Mouse (Mus musculus) neural tube, embryonic 11.5 days (tissue): ENCODE measurements around the gene Slc4a1. TPM values are rescaled to one million over a fixed set of nuclear protein-coding genes. Genes with fewer than 3 reads are reported as not detected.

ENCODE experiments used
- ATAC-seq: fragments of 200-750 bp; cut with Nextera tagmentation; 2 replicates; pipeline ENCODE4 v1.8.0; 2017; ENCODE audit warnings: moderate number of reproducible peaks, mild to moderate bottlenecking, moderate TSS enrichment, moderate library complexity; ENCODE audit not compliant: insufficient read depth, low FRiP score, low TSS enrichment
- DNase-seq: peaks from one replicate; pipeline ENCODE4 v3.0.0-alpha.2; 2015; ENCODE audit warnings: low spot score
- H3K27ac ChIP-seq: fragments of 300-500 bp; sonication (generic); 2 replicates; pipeline ENCODE4 v1.5.1; 2014; ENCODE audit warnings: low read depth, mild to moderate bottlenecking, low read length
- H3K27me3 ChIP-seq: fragments of 300-500 bp; sonication (generic); 2 replicates; pipeline ENCODE4 v1.6.1; 2014; ENCODE audit warnings: mild to moderate bottlenecking, low read length, mixed read lengths; ENCODE audit not compliant: control insufficient read depth, insufficient read depth
- H3K36me3 ChIP-seq: fragments of 300-500 bp; sonication (generic); 2 replicates; pipeline ENCODE4 v1.6.1; 2014; ENCODE audit warnings: mild to moderate bottlenecking, low read length, moderate library complexity, mixed read lengths; ENCODE audit not compliant: control insufficient read depth, insufficient read depth
- H3K4me1 ChIP-seq: fragments of 300-500 bp; sonication (generic); 2 replicates; pipeline ENCODE4 v1.6.1; 2014; ENCODE audit warnings: low read length, mixed read lengths; ENCODE audit not compliant: control insufficient read depth, insufficient read depth
- H3K4me2 ChIP-seq: fragments of 300-500 bp; sonication (generic); 2 replicates; pipeline ENCODE4 v1.6.1; 2014; ENCODE audit warnings: low read depth, mild to moderate bottlenecking, moderate library complexity
- H3K4me3 ChIP-seq: fragments of 300-500 bp; sonication (generic); 2 replicates; pipeline ENCODE4 v1.5.1; 2014; ENCODE audit warnings: low read depth, low read length
- H3K9ac ChIP-seq: fragments of 300-500 bp; sonication (generic); 2 replicates; pipeline ENCODE4 v1.6.1; 2014; ENCODE audit warnings: mild to moderate bottlenecking, low read length
- H3K9me3 ChIP-seq: fragments of 300-500 bp; sonication (generic); 2 replicates; pipeline ENCODE4 v1.6.1; 2016; ENCODE audit warnings: low read length; ENCODE audit not compliant: control insufficient read depth
- WGBS: fragments of 180-500 bp; shearing (Covaris S2); extraction: QIAGEN DNeasy Blood & Tissue Kit; methylation state at CpG from one replicate; pipeline ENCODE4 v1.1.7; 2014; 5-methylcytosine and 5-hydroxymethylcytosine counted together
- polyA plus RNA-seq: library from polyadenylated mRNA; unstranded; fragments of >200 nt; fragmentation: Nextera tagmentation; extraction: Ambion mirVana; gene quantifications from 2 replicates; pipeline ENCODE4 v1.2.1, GENCODE M21; 2014

The Slc4a1 gene
- polyA plus RNA-seq, 1 experiment from 2014 or later: 28.4 TPM

DNA sequence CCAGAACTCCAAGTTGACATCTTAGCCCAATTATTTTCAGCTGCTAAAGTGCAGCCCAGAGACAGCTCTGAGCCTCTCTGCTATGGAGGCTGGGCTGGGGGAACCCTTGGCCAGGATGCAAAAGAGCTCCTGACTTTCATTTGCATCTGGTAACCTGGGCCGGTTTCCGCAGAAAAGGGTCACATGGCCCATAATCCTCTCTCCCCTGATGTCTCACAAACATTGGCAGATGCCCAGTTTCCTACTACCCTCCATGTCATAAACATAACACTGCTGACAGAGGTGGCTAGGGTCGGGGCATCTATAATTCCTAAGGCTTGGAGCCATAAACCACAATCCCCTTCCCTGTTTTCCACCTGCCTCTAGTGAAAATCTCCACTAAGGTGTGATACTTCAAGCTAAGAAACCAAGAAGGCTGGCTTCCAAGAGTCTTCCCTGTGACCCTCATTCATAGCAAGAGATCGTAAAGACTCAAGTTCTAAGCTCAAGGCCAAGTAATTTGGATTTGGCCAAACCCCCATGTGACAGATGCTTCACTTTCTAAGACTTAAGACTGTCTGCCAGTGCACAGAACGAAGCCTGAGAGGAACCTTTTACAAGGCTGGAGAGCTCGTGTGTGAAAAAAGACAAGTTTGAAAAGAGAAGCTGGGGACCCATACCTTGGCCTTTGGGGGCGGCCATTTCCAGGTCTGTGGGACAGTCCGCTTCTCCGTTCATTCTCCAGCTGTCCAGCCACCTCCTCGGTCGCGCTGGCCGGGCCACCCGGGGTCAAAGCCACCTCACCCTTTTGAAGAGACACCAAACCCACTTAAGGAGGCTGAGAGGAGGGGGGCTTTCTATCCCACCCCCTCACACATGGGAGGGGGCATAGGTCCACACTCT, 50.1 kb downstream of the Slc4a1 start:
- H3K4me3 ChIP-seq: peak overlapping the region; percentile 100
- no peaks in the 10 kb centered on the region for H3K9me3 ChIP-seq
- H3K9ac ChIP-seq: peak overlapping the region; percentile 100
- no peaks in the 10 kb centered on the region for H3K27me3 ChIP-seq
- H3K4me2 ChIP-seq: peak overlapping the region; percentile 80
- peaks cover 20% of the 10 kb centered on the region for H3K4me1 ChIP-seq
- ATAC-seq (0 out of 2 replicates have a peak, but pooled peaks have one; percentile 1), DNase-seq (no peak)
- peaks cover 5% of the 10 kb centered on the region for H3K36me3 ChIP-seq
- 19% methylated on average over 14 of the region's 14 CpGs for WGBS
- peak overlapping the region; percentile 99; the same call in 1 of the 2 replicates for H3K27ac ChIP-seq

DNA sequence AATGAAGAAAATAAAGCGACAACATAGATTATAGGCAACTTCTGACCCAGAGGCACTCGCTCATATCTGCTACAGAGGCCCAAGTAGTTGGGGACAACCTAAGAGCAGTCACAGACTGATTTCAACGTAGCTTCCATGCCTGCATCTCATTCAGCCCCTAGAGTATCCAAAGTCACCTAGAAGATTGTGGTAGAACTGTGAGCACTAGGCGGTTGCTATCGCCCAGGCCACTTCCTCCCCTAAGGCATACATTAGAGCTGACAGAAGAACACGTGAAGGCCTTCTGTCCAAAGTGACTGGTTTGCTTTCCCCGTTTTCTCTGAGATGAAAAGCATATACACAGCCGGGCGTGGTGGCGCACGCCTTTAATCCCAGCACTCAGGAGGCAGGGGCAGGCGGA, 51.7 kb downstream of the Slc4a1 start:
- DNase-seq (no peak), ATAC-seq (no peak)
- Histone ChIP-seq H3K27ac (no peak overlapping the region), H3K4me1 (peaks cover 24% of the 10 kb centered on the region), H3K27me3 (no peaks in the 10 kb centered on the region), H3K4me2 (no peak overlapping the region), H3K4me3 (no peak overlapping the region), H3K9ac (no peak overlapping the region), H3K9me3 (no peaks in the 10 kb centered on the region), H3K36me3 (peaks cover 5% of the 10 kb centered on the region)
- WGBS: 85% methylated on average over 12 of the region's 12 CpGs

DNA sequence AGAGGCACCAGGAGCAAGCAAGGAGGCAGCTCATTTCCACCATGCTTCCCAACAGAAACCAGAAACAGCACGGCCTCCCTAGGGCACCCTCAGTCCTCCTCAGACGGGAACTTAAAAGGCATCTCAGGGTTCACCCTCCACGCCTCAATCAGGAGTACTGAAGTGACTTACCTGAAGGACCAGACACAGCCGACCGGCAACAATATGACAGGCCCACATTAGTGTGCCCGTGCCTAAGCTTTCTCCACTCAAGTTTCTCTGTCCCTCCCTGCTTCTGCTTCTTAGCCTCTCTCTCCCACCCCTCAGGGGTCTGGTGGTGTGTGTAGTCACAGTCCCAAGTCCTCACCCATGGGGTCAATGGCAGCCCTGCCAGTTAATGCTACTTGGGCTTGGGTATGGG, 53.4 kb downstream of the Slc4a1 start:
- ATAC-seq (no peak), DNase-seq (no peak)
- Histone ChIP-seq H3K4me1 (peaks cover 25% of the 10 kb centered on the region), H3K9me3 (no peaks in the 10 kb centered on the region), H3K27me3 (no peaks in the 10 kb centered on the region), H3K9ac (no peak overlapping the region), H3K36me3 (peaks cover 9% of the 10 kb centered on the region), H3K27ac (no peak overlapping the region), H3K4me3 (no peak overlapping the region), H3K4me2 (no peak overlapping the region)
- 90% methylated on average over 6 of the region's 6 CpGs for WGBS

DNA sequence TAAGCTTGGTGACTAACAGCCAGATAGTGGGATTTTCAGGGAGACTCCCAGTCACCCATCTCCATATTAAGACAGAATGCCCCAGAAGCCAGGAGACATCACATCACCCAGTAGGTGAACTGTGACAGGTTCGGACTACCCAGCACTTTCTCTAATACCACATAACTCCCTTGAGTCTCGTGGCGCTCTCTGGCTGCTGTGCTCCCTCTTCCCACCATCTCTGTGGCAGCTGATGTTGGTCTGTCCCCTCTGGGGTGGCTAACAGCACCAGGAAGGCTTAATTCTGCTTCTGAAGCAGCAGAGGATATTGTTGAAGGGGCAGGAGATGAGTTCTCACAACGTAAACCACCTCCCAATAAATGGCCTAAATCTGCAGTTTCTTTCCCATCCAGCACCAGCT, 54.0 kb downstream of the Slc4a1 start:
- peaks cover 12% of the 10 kb centered on the region for H3K36me3 ChIP-seq
- no peak overlapping the region for H3K4me3 ChIP-seq
- WGBS: 75% methylated on average over 4 of the region's 4 CpGs

DNA sequence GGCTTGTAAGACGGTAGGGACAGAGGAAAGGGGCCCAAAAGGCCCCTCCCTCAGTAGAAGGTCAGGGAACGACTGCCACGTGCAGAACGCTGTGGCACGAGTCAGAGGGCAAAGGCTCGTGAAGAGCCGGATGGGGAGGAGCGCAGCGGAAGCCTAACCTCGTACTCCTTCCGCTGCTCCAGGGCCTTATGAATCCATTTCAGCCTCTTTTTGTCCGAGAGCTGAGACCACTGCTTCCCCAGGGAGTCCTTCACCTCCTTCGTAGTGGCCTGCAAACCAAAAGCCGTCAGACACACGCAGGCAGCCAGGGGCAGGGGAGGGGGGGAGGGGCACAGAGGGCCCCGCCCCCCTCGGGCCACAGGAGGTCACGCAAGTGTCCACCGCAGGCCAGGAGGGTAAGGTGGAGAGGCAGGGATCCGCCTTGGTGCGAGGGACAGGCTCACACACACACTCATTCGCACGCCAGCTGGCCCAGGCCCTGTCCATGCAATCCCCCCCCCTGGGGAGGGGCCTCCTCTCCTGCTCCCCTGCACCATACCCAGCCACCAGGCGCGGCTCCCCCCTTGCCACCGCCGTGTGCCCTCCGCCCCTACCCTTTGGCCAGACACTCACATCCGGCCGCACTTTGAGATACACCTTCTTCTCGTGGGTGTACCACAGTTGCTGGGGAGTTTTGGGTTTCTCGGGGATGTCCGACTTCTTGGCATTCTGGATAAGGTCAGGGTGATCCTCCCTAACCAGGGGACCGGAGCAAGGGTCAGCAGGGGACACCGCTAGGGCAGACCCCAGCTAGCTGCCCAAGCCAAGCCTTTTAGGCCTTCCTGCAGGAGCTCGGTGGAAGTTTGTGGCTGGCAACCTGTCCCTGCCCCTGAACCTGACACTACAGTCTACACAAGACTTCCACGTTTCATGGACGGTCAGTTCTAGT, 55.0 kb downstream of the Slc4a1 start:
- DNase-seq (no peak), ATAC-seq (no peak)
- Histone ChIP-seq H3K9me3 (no peaks in the 10 kb centered on the region), H3K4me2 (no peak overlapping the region), H3K9ac (peak overlapping the region; percentile 19; the same call in 1 of the 2 replicates), H3K36me3 (peaks cover 17% of the 10 kb centered on the region), H3K27me3 (no peaks in the 10 kb centered on the region), H3K4me1 (peaks cover 20% of the 10 kb centered on the region), H3K4me3 (no peak overlapping the region), H3K27ac (0 out of 2 replicates have a peak overlapping the region, but pooled peaks have one; percentile 17)
- 40% methylated on average over 35 of the region's 38 CpGs for WGBS

More for the DNA sequence above, 54.0 kb downstream of the Slc4a1 start:
- Histone ChIP-seq H3K27ac (no peak overlapping the region), H3K4me2 (no peak overlapping the region), H3K9ac (no peak overlapping the region), H3K4me1 (peaks cover 25% of the 10 kb centered on the region), H3K27me3 (no peaks in the 10 kb centered on the region), H3K9me3 (no peaks in the 10 kb centered on the region)
- DNase-seq: no peak
- no peak for ATAC-seq

DNA sequence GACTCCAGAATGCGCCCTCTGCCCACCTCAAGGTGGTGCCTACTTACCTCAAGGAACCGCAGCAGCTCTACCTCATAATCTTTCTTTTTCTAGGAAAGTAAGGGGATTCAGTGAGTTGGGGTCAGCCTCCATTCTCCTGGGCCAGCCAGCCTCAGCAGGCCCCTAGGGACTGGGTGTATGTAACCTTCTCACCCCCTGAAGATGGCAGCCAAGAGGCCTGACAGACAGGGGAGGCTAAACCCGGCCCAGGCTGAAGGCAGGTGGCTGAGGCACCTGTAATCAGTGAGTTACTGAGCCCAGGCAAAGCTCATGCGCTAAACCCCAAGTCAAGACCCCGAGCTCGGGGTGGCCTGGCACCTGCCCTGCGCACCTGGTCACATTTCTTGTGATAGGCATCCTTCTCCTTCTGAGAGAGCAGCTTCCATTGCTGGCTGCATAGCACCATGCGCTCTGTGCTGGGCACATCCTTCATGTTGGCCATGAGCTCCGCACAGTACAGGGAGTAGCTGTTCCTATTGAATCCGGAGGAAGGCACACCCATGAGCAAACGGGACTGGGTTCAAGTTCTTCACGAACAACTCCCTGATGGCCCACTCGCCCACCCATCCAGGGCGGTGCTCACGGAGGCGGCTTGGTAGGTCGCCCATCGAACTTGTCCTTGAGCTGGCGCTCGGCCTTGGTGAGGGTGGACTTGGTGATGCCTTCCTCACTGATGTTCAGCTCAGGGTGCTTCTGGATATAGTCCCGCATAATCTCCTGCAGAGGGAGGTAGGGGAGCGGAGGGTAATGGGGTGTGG, 56.0 kb downstream of the Slc4a1 start:
- 88% methylated on average over 22 of the region's 22 CpGs for WGBS
- H3K4me2 ChIP-seq: peak overlapping the region; percentile 42
- peak overlapping the region; percentile 17 for H3K4me3 ChIP-seq
- H3K9ac ChIP-seq: no peak overlapping the region
- DNase-seq (no peak), ATAC-seq (peak; percentile 4; the same call in 1 of the 2 replicates)
- peaks cover 13% of the 10 kb centered on the region for H3K4me1 ChIP-seq
- H3K9me3 ChIP-seq: no peaks in the 10 kb centered on the region
- peaks cover 17% of the 10 kb centered on the region for H3K36me3 ChIP-seq
- no peaks in the 10 kb centered on the region for H3K27me3 ChIP-seq
- H3K27ac ChIP-seq: no peak overlapping the region

DNA sequence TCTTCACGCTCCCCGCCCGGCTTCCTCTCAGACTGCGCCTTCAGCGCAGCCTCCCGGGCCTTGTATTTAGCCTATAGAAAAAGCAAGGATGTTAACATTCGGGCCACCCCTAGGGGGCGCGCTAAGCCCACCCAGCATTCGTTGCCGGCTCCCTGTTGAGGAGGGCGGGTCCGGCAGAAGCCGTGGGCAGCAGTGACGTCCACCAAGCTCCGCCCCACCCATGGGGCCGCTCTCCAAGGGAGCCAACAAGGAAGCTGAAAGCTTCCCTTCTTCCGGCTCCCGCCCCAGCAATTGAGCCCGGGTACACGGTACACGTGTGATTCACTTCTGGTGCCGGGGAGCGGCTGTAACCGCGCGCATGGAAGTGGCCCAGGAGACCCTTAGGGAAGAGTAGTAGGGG, 57.0 kb downstream of the Slc4a1 start:
- H3K36me3 ChIP-seq: peaks cover 17% of the 10 kb centered on the region
- peak; percentile 80 for ATAC-seq
- H3K27ac ChIP-seq: no peak overlapping the region
- no peak overlapping the region for H3K9ac ChIP-seq
- H3K27me3 ChIP-seq: no peaks in the 10 kb centered on the region
- peak; percentile 98 for DNase-seq
- under 1% methylated on average over 27 of the region's 27 CpGs for WGBS
- H3K9me3 ChIP-seq: no peaks in the 10 kb centered on the region
- peak overlapping the region; percentile 17 for H3K4me3 ChIP-seq
- H3K4me2 ChIP-seq: peak overlapping the region; percentile 42
- H3K4me1 ChIP-seq: peaks cover 13% of the 10 kb centered on the region

DNA sequence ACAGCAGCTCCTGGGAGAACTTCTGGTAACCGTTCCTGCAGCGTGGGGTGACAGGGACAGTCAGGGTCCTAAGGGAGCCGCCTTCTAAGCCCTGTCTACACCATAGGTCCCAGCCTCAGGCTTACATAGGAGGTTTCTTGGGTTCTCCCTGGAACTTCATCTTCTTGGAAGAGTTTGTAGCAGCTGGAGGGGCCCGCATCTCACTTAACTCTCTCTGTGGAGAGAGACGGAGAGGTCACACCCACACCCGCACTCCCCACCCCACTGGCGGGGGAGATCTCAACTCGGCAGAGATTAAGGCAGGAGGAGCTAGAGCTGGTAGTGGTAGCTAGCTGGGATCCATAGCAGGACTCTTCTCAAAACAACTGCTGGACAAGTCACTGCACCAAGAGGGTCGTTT, 57.9 kb downstream of the Slc4a1 start:
- Histone ChIP-seq H3K4me2 (no peak overlapping the region), H3K9ac (no peak overlapping the region), H3K4me1 (peaks cover 13% of the 10 kb centered on the region), H3K27me3 (no peaks in the 10 kb centered on the region), H3K27ac (no peak overlapping the region), H3K36me3 (peaks cover 12% of the 10 kb centered on the region), H3K4me3 (no peak overlapping the region), H3K9me3 (no peaks in the 10 kb centered on the region)
- no peak for ATAC-seq
- 89% methylated on average over 9 of the region's 9 CpGs for WGBS
- no peak for DNase-seq
